Mouse (Mus musculus): Measurements from ENCODE around the gene 9230112D13Rik. TPM values are rescaled to one million over a fixed set of nuclear protein-coding genes. Genes with fewer than 3 reads are reported as not detected.

Gene 9230112D13Rik
- polyA plus RNA-seq, 1 experiment from 2014 or later: not detected

DNA sequence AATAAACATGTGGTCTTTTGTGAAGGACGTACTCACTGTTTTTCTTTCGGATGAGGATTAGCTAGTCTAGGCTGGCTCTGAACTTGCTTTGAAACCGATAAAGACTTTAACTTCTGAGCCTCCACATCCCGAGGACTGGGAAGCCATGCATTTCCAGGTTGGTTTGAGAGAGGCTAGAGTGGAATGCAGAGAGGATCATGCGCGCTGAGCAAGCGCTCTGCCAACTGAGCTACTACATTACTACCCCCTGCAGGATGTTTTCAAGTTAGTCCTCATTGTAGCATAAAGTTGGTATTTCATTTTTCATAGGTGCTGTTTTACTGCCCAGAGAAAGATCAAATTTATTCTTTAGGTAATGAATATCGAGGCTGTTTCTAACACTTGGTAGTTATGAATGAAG lies 36.4 kb downstream of the 9230112D13Rik start:
- no peaks in the 10 kb centered on the region for H3K9me3 ChIP-seq (replicated peaks; ENCODE audit: low read length)
- ATAC-seq (replicated peaks; ENCODE audit: low FRiP score, low read depth) (no peak), DNase-seq (ENCODE audit: low spot score) (no peak)
- no peak; the same call in 1 of the 2 replicates for TF ChIP-seq CTCF (IDR thresholded peaks at IDR 0.05; ENCODE audit: low read depth)
- H3K4me2 ChIP-seq (ENCODE audit: low read length): no peak overlapping the region
- 66% methylated on average over 8 of the region's 8 CpGs for WGBS
- no peak overlapping the region for H3K27ac ChIP-seq
- H3K4me3 ChIP-seq (replicated peaks; ENCODE audit: low read depth, low read length): no peak overlapping the region
- H3K27me3 ChIP-seq (ENCODE audit: insufficient read depth, low read length): no peaks in the 10 kb centered on the region
- peaks cover 7% of the 10 kb centered on the region; the same call in 1 of the 2 replicates for H3K4me1 ChIP-seq (replicated peaks; ENCODE audit: insufficient read depth, low read length)
- H3K36me3 ChIP-seq (ENCODE audit: insufficient read depth, low read length): no peaks in the 10 kb centered on the region
- no peak overlapping the region for H3K9ac ChIP-seq (ENCODE audit: low read depth, low read length)

DNA sequence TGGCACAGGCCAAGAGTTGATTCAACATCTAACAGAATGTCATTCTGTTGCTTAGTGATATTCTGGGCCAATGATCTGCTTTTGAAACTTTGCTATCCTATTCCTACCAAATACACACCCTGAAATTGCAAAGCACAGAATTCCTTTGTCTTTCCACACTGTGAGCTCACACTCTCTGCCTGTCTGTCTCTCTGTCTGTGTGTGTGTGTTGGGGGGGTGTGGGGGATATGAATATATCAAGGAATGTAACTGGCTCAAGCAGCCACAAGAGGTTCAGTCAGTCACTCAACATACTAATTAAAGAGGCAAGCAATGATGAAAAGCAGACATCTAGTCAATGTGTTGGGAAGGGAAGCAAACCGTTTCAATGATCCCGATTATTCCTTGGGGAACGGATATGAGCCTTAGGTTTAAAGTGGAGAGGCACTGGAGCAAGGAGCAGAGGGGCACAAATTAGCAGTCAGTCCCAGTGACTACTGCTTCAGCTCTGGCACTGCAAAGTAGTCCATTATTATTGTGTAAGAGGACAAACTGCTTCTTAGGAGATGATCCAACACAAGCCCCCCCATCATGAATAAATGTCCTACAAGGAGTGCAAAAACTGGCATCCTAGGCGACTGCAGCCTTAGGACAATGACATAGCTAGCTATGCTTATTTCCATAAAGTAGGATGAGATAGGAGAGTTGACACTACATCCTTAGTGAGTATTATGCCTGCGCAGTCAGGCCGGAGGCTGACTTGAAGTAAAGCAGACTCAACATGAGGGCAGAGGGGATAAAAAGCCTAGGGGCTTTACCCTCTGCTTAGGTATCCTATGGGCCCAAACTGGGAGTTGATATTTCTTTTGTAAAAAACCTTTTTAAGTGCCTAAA lies 38.9 kb downstream of the 9230112D13Rik start:
- H3K9ac ChIP-seq (ENCODE audit: low read depth, low read length): no peak overlapping the region
- H3K36me3 ChIP-seq (ENCODE audit: insufficient read depth, low read length): no peaks in the 10 kb centered on the region
- no peak overlapping the region for H3K27ac ChIP-seq
- DNase-seq (ENCODE audit: low spot score) (no peak), ATAC-seq (replicated peaks; ENCODE audit: low FRiP score, low read depth) (no peak)
- WGBS: 70% methylated on average over 6 of the region's 6 CpGs
- no peaks in the 10 kb centered on the region for H3K9me3 ChIP-seq (replicated peaks; ENCODE audit: low read length)
- H3K4me3 ChIP-seq (replicated peaks; ENCODE audit: low read depth, low read length): no peak overlapping the region
- no peak for TF ChIP-seq CTCF (IDR thresholded peaks at IDR 0.05; ENCODE audit: low read depth)
- no peak overlapping the region for H3K4me2 ChIP-seq (ENCODE audit: low read length)
- no peaks in the 10 kb centered on the region for H3K27me3 ChIP-seq (ENCODE audit: insufficient read depth, low read length)
- H3K4me1 ChIP-seq (replicated peaks; ENCODE audit: insufficient read depth, low read length): 0 out of 2 replicates have a peak, but pooled peaks cover 7% of the 10 kb centered on the region

GRCm38 (mm10) chr14:34471591-34471990 lies 51.0 kb downstream of the 9230112D13Rik start:
- TF ChIP-seq CTCF (IDR thresholded peaks at IDR 0.05; ENCODE audit: low read depth): no peak
- DNase-seq (ENCODE audit: low spot score): no peak

DNA sequence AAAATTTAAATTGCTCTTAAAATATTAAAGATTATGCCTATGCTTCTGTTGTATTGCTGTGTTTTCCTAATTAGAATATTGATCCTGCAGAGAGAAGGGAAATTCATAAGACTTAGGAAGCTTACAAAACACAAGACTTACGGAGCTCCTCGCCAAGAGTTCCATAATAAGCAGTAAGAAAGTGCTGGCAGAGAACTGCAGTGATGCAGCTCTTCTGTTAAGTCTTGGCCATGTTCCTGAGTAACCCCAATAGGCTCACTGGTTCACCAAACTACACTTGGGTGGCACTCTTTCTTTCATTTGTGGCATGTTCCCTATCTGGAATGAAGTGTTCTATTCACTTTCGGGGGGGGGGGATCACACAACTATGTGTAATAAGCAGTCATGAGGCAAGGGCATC lies 56.3 kb downstream of the 9230112D13Rik start:
- Histone ChIP-seq H3K9me3 (replicated peaks; ENCODE audit: low read length) (no peaks in the 10 kb centered on the region), H3K4me2 (ENCODE audit: low read length) (no peak overlapping the region), H3K27ac (no peak overlapping the region), H3K4me3 (replicated peaks; ENCODE audit: low read depth, low read length) (no peak overlapping the region), H3K36me3 (ENCODE audit: insufficient read depth, low read length) (no peaks in the 10 kb centered on the region), H3K27me3 (ENCODE audit: insufficient read depth, low read length) (no peaks in the 10 kb centered on the region), H3K4me1 (replicated peaks; ENCODE audit: insufficient read depth, low read length) (no peaks in the 10 kb centered on the region), H3K9ac (ENCODE audit: low read depth, low read length) (no peak overlapping the region)
- DNase-seq (ENCODE audit: low spot score): no peak
- WGBS: 67% methylated on average over 3 of the region's 3 CpGs
- ATAC-seq (replicated peaks; ENCODE audit: low FRiP score, low read depth): no peak
- no peak for TF ChIP-seq CTCF (IDR thresholded peaks at IDR 0.05; ENCODE audit: low read depth)

More at GRCm38 (mm10) chr14:34471591-34471990, 51.0 kb downstream of the 9230112D13Rik start:
- H3K9me3 ChIP-seq (replicated peaks; ENCODE audit: low read length): no peaks in the 10 kb centered on the region
- ATAC-seq (replicated peaks; ENCODE audit: low FRiP score, low read depth): no peak
- H3K4me3 ChIP-seq (replicated peaks; ENCODE audit: low read depth, low read length): no peak overlapping the region
- no peaks in the 10 kb centered on the region for H3K27me3 ChIP-seq (ENCODE audit: insufficient read depth, low read length)
- no peak overlapping the region for H3K9ac ChIP-seq (ENCODE audit: low read depth, low read length)
- H3K27ac ChIP-seq: no peak overlapping the region
- no peaks in the 10 kb centered on the region for H3K4me1 ChIP-seq (replicated peaks; ENCODE audit: insufficient read depth, low read length)
- no peaks in the 10 kb centered on the region for H3K36me3 ChIP-seq (ENCODE audit: insufficient read depth, low read length)
- H3K4me2 ChIP-seq (ENCODE audit: low read length): no peak overlapping the region

Other genes with a start within 250 kb of the 9230112D13Rik start
- 11.5 and 11.8 TPM in 2 replicates for gene Shld2, start 212.3 kb downstream of the 9230112D13Rik start, polyA plus RNA-seq (2015; fragmentation: Nextera tagmentation; extraction: Ambion mirVana)
- gene Glud1, start 212.1 kb downstream of the 9230112D13Rik start, polyA plus RNA-seq (2015; fragmentation: Nextera tagmentation; extraction: Ambion mirVana): 160 and 161 TPM in 2 replicates
- 8.1 and 15.2 TPM in 2 replicates for gene Fam25c, start 167.4 kb downstream of the 9230112D13Rik start, polyA plus RNA-seq (2015; fragmentation: Nextera tagmentation; extraction: Ambion mirVana)
- gene Sncg, start 148.0 kb downstream of the 9230112D13Rik start, polyA plus RNA-seq (2015; fragmentation: Nextera tagmentation; extraction: Ambion mirVana): 5.3 and 5.5 TPM in 2 replicates
- gene Mmrn2, start 147.3 kb downstream of the 9230112D13Rik start, polyA plus RNA-seq (2015; fragmentation: Nextera tagmentation; extraction: Ambion mirVana): 16.2 and 17.1 TPM in 2 replicates
- 35.8 and 37.1 TPM in 2 replicates for gene Bmpr1a, start 19.5 kb downstream of the 9230112D13Rik start, polyA plus RNA-seq (2015; fragmentation: Nextera tagmentation; extraction: Ambion mirVana)
- 0.50 and 0.51 TPM in 2 replicates for gene Ldb3, start 65.9 kb upstream of the 9230112D13Rik start, polyA plus RNA-seq (2015; fragmentation: Nextera tagmentation; extraction: Ambion mirVana)
- 0.22 and 0.31 TPM in 2 replicates for gene Opn4, start 77.3 kb upstream of the 9230112D13Rik start, polyA plus RNA-seq (2015; fragmentation: Nextera tagmentation; extraction: Ambion mirVana)
- 23.7 and 25.0 TPM in 2 replicates for gene Wapl, start 151.1 kb upstream of the 9230112D13Rik start, polyA plus RNA-seq (2015; fragmentation: Nextera tagmentation; extraction: Ambion mirVana)